ENCODE assay signal across 9 mouse cellular contexts in genomic region chr7:121035161-121035721, GRCm38 (mm10). TPM values are rescaled to one million over a fixed set of nuclear protein-coding genes. Genes with fewer than 3 reads are reported as not detected.
A peak's percentile ranks its signal among the peaks of the same experiment; 100 is the strongest.
DNase-seq lines count a peak whose midpoint lies in the region; ATAC-seq and TF ChIP-seq lines count a peak whose summit lies in the region.
"Had no signal": no experiment of that assay in that cellular context is flagged by ENCODE, and none has a peak within 500 bp of the region (broad histone marks: within the 10 kb centered on the region; RNA-seq: fewer than 3 reads in every experiment).

No protein-coding gene starts in this region.

- H3K27ac ChIP-seq in MEL (ENCODE audit: control insufficient read depth, low read depth, low read length): peak overlapping the region; percentile 64
- H3K27ac ChIP-seq in kidney, embryonic 15.5 days: peak overlapping the region; percentile 96
- peak overlapping the region; percentile 76 for H3K27ac ChIP-seq in small intestine, adult 2 months (ENCODE audit: insufficient read depth, low read depth, low read length)

- no peak for TF ChIP-seq POLR2A in MEL (IDR thresholded peaks at IDR 0.05; ENCODE audit: control insufficient read depth in 1 of 2, insufficient read depth in 1 of 2, low read depth in 1 of 2, low read length in 2 of 2, poor library complexity in 1 of 2)
- no peak for TF ChIP-seq POLR2A in small intestine, adult 2 months (IDR thresholded peaks at IDR 0.05; ENCODE audit: low read depth, low read length)

- H3K4me3 ChIP-seq in MEL (ENCODE audit: control insufficient read depth in 1 of 2, insufficient read depth in 1 of 2, low read depth in 2 of 2, low read length in 2 of 2): peak overlapping the region; percentile 84 to 98
- peak overlapping the region; percentile 81 for H3K4me3 ChIP-seq in kidney, embryonic 15.5 days (replicated peaks)
- H3K4me3 ChIP-seq in small intestine, adult 2 months (ENCODE audit: low read depth, low read length): peak overlapping the region; percentile 97

- H3K79me2 ChIP-seq in MEL (ENCODE audit: control insufficient read depth, insufficient read depth, low read length, poor library complexity): peaks cover 52% of the 10 kb centered on the region

- no peak for TF ChIP-seq EP300 in MEL (IDR thresholded peaks at IDR 0.05; ENCODE audit: low read depth in 1 of 2, low read length in 2 of 2)

- peak overlapping the region; percentile 95 for H3K9ac ChIP-seq in MEL (ENCODE audit: control insufficient read depth, low read depth, low read length, poor library complexity, severe bottlenecking)
- peak overlapping the region; percentile 96 for H3K9ac ChIP-seq in kidney, embryonic 15.5 days

- peaks cover 8 to 17% of the 10 kb centered on the region in 2 experiments; a peak in 3 of 4 replicates for H3K4me1 ChIP-seq in MEL (ENCODE audit: control insufficient read depth in 1 of 2, insufficient read depth in 2 of 2, low read length in 2 of 2)
- peaks cover 32% of the 10 kb centered on the region for H3K4me1 ChIP-seq in kidney, embryonic 15.5 days
- peaks cover 8% of the 10 kb centered on the region; the same call in 1 of the 2 replicates for H3K4me1 ChIP-seq in small intestine, adult 2 months (ENCODE audit: control insufficient read depth, insufficient read depth, insufficient read length, low read length)

- H3K27me3 ChIP-seq in MEL (ENCODE audit: control insufficient read depth in 1 of 2, insufficient read depth in 2 of 2, low read length in 2 of 2): no peaks in the 10 kb centered on the region
- H3K27me3 ChIP-seq in kidney, embryonic 15.5 days: peaks cover 16% of the 10 kb centered on the region; the same call in 1 of the 2 replicates
- H3K27me3 ChIP-seq in small intestine, adult 2 months (ENCODE audit: control insufficient read depth, insufficient read depth, low read length): no peaks in the 10 kb centered on the region

- WGBS in kidney, embryonic 15.5 days: under 1% methylated on average over 22 of the region's 24 CpGs
- under 1% methylated on average over 24 of the region's 24 CpGs for WGBS in small intestine, adult 2 months

- no peak for TF ChIP-seq CTCF in MEL (IDR thresholded peaks at IDR 0.05 in 2 of 3, conservative IDR thresholded peaks at IDR 0.05 in 1 of 3; ENCODE audit: control insufficient read depth in 1 of 3, insufficient read depth in 1 of 3, low read depth in 2 of 3, low read length in 3 of 3, poor library complexity in 1 of 3, severe bottlenecking in 1 of 3)
- no peak for TF ChIP-seq CTCF in small intestine, adult 2 months (IDR thresholded peaks at IDR 0.05; ENCODE audit: extremely low read depth, insufficient read length, insufficient replicate concordance, low read depth, low read length)

- TF ChIP-seq RAD21 in MEL (IDR thresholded peaks at IDR 0.05; ENCODE audit: low read depth, low read length): no peak

- no peaks in the 10 kb centered on the region for H3K9me3 ChIP-seq in MEL (replicated peaks; ENCODE audit: insufficient read depth, low read length)
- no peaks in the 10 kb centered on the region for H3K9me3 ChIP-seq in kidney, embryonic 15.5 days (replicated peaks)

- peak; percentile 49 for ATAC-seq in kidney, embryonic 15.5 days (replicated peaks; ENCODE audit: low FRiP score)

- peak overlapping the region; percentile 78 for H3K4me2 ChIP-seq in kidney, embryonic 15.5 days

- peak; percentile 68 for DNase-seq in kidney, adult 18-20 months
- DNase-seq in kidney, postnatal 10 days: no peak
- DNase-seq in MEL (ENCODE audit: low read depth, low spot score): peak; percentile 66
- DNase-seq in embryo, embryonic 10.5 days (ENCODE audit: low spot score): peak; percentile 71
- DNase-seq in heart, adult 9 months (ENCODE audit: low spot score in 2 of 2): peak; percentile 41 to 53
- DNase-seq in lung, postnatal 25 days (ENCODE audit: low spot score): peak; percentile 24

- H3K36me3 ChIP-seq in MEL (ENCODE audit: control insufficient read depth in 1 of 2, insufficient read depth in 2 of 2, low read length in 2 of 2): peaks cover 0 to 24% of the 10 kb centered on the region in 2 experiments; a peak in 2 of 4 replicates
- no peaks in the 10 kb centered on the region for H3K36me3 ChIP-seq in kidney, embryonic 15.5 days
- no peaks in the 10 kb centered on the region for H3K36me3 ChIP-seq in small intestine, adult 2 months (ENCODE audit: control insufficient read depth, insufficient read depth, low read length)

TF ChIP-seq in MEL, 35 proteins besides CTCF, POLR2A, EP300 and RAD21:
- TF ChIP-seq SIN3A (IDR thresholded peaks at IDR 0.05; ENCODE audit: low read length): peak; percentile 82
- no peak; the same call in 1 of the 2 replicates for TF ChIP-seq ZNF384 (IDR thresholded peaks at IDR 0.05; ENCODE audit: low read depth, low read length)
- no peak for TF ChIP-seq MEF2A (IDR thresholded peaks at IDR 0.05; ENCODE audit: extremely low read depth, insufficient replicate concordance, low read depth, low read length, poor library complexity, severe bottlenecking)
- TF ChIP-seq GABPA (IDR thresholded peaks at IDR 0.05; ENCODE audit: low read depth, low read length): no peak
- TF ChIP-seq NELFE (IDR thresholded peaks at IDR 0.05; ENCODE audit: low read depth, low read length): peak; percentile 14; the same call in 1 of the 2 replicates
- no peak for TF ChIP-seq KAT2A (conservative IDR thresholded peaks at IDR 0.05; ENCODE audit: low read depth, low read length)
- TF ChIP-seq CHD1 (IDR thresholded peaks at IDR 0.05; ENCODE audit: low read depth, low read length): no peak; the same call in 1 of the 2 replicates
- TF ChIP-seq MAX (IDR thresholded peaks at IDR 0.05; ENCODE audit: low read length): no peak
- TF ChIP-seq NRF1 (IDR thresholded peaks at IDR 0.05; ENCODE audit: insufficient read depth, low read depth, low read length, poor library complexity, severe bottlenecking): no peak
- TF ChIP-seq E2F4 (IDR thresholded peaks at IDR 0.05; ENCODE audit: borderline replicate concordance, low read depth, low read length): no peak
- no peak for TF ChIP-seq UBTF (IDR thresholded peaks at IDR 0.05; ENCODE audit: borderline replicate concordance, insufficient read depth, low read depth, low read length)
- TF ChIP-seq TAL1 (IDR thresholded peaks at IDR 0.05; ENCODE audit: low read length): no peak
- no peak for TF ChIP-seq ZKSCAN1 (IDR thresholded peaks at IDR 0.05; ENCODE audit: low read depth, low read length)

RNA-seq across cellular contexts. Expression of gene Mettl9, which starts 1.0 kb away (rescaled TPM):
- 33.4 and 39.8 TPM in 2 replicates for total RNA-seq in MEL (2012; rRNA removed)
- polyA plus RNA-seq in MEL (2012; ENCODE audit: insufficient read depth in 1 of 2, insufficient read length in 2 of 2, low read depth in 1 of 2, low replicate concordance in 2 of 2, missing spikeins in 1 of 2): 10 to 100 TPM; 73.3 to 80.4 TPM
- 163 and 173 TPM in 2 replicates for polyA plus RNA-seq in kidney, embryonic 15.5 days (2015; fragmentation: Nextera tagmentation; extraction: Ambion mirVana)
- polyA plus RNA-seq in small intestine, adult 2 months (2012; rRNA removed): 15.2 and 22.6 TPM in 2 replicates

RNA-seq across cellular contexts. Expression of gene Igsf6, which starts 39.1 kb away (rescaled TPM):
- total RNA-seq in MEL (2012; rRNA removed): 0.08 and 0.10 TPM in 2 replicates
- under 1 TPM in 1 of 2 experiments, not detected in 1; 0.42 TPM for polyA plus RNA-seq in MEL (2012; ENCODE audit: insufficient read depth in 1 of 2, insufficient read length in 2 of 2, low read depth in 1 of 2, low replicate concordance in 2 of 2, missing spikeins in 1 of 2)
- polyA plus RNA-seq in kidney, embryonic 15.5 days (2015; fragmentation: Nextera tagmentation; extraction: Ambion mirVana): 1.7 and 2.2 TPM in 2 replicates
- 0.52 and 0.63 TPM in 2 replicates for polyA plus RNA-seq in small intestine, adult 2 months (2012; rRNA removed)

RNA-seq across cellular contexts. Expression of gene Otoa, which starts 46.2 kb away (rescaled TPM):
- 0.13 and 0.23 TPM in 2 replicates for total RNA-seq in MEL (2012; rRNA removed)
- under 1 TPM in 1 of 2 experiments, not detected in 1; 0.04 TPM for polyA plus RNA-seq in MEL (2012; ENCODE audit: insufficient read depth in 1 of 2, insufficient read length in 2 of 2, low read depth in 1 of 2, low replicate concordance in 2 of 2, missing spikeins in 1 of 2)
- 0.09 and 0.13 TPM in 2 replicates for polyA plus RNA-seq in kidney, embryonic 15.5 days (2015; fragmentation: Nextera tagmentation; extraction: Ambion mirVana)
- 0.08 and 0.38 TPM in 2 replicates for polyA plus RNA-seq in small intestine, adult 2 months (2012; rRNA removed)

RNA-seq across cellular contexts. Expression of gene Mfsd13b, which starts 52.9 kb away (rescaled TPM):
- total RNA-seq in MEL (2012; rRNA removed): not detected in 2 replicates
- under 1 TPM in 1 of 2 experiments, not detected in 1; 0.17 TPM for polyA plus RNA-seq in MEL (2012; ENCODE audit: insufficient read depth in 1 of 2, insufficient read length in 2 of 2, low read depth in 1 of 2, low replicate concordance in 2 of 2, missing spikeins in 1 of 2)
- polyA plus RNA-seq in kidney, embryonic 15.5 days (2015; fragmentation: Nextera tagmentation; extraction: Ambion mirVana): not detected in 2 replicates
- polyA plus RNA-seq in small intestine, adult 2 months (2012; rRNA removed): 0.11 and 0.13 TPM in 2 replicates
- total RNA-seq: adrenal gland, adult 18-20 months had no signal

RNA-seq across cellular contexts. Expression of gene Cdr2, which starts 53.1 kb away (rescaled TPM):
- 12.9 and 15.8 TPM in 2 replicates for total RNA-seq in MEL (2012; rRNA removed)
- polyA plus RNA-seq in MEL (2012; ENCODE audit: insufficient read depth in 1 of 2, insufficient read length in 2 of 2, low read depth in 1 of 2, low replicate concordance in 2 of 2, missing spikeins in 1 of 2): 10 to 100 TPM in 1 of 2 experiments, not detected in 1; 17.4 TPM
- polyA plus RNA-seq in kidney, embryonic 15.5 days (2015; fragmentation: Nextera tagmentation; extraction: Ambion mirVana): 11.3 and 11.6 TPM in 2 replicates
- polyA plus RNA-seq in small intestine, adult 2 months (2012; rRNA removed): 37.1 and 51.7 TPM in 2 replicates
